Mouse (Mus musculus) 3134 (cell line): Measurements from ENCODE around the gene 4933406M09Rik.

Experiments
- DNase-seq: peaks from one replicate; pipeline ENCODE4 v3.0.0-alpha.2; 2011; ENCODE audit warnings: low spot score; ENCODE audit not compliant: insufficient read length; ENCODE audit errors: extremely low read depth

Gene 4933406M09Rik

GRCm38 (mm10) chr1:134423911-134424310, 38.2 kb downstream of the 4933406M09Rik start:
- no peak for DNase-seq

- DNase-seq: no peak
Observed at GRCm38 (mm10) chr1:134426289-134426688, 40.5 kb downstream of the 4933406M09Rik start.

GRCm38 (mm10) chr1:134433002-134433401, 47.3 kb downstream of the 4933406M09Rik start:
- DNase-seq: no peak

GRCm38 (mm10) chr1:134433473-134433872, 47.7 kb downstream of the 4933406M09Rik start:
- no peak for DNase-seq

GRCm38 (mm10) chr1:134435414-134435813, 49.7 kb downstream of the 4933406M09Rik start:
- DNase-seq: no peak

- no peak for DNase-seq
Observed at GRCm38 (mm10) chr1:134440437-134440836, 54.7 kb downstream of the 4933406M09Rik start.
